Mouse (Mus musculus) heart, embryonic 11.5 days (tissue): ENCODE measurements around the gene Rpusd2. TPM values are rescaled to one million over a fixed set of nuclear protein-coding genes. Genes with fewer than 3 reads are reported as not detected.
"Not testable (repeated sequence)": the region's sequence is repeated elsewhere in the genome, so short reads cannot be mapped to it uniquely, and the experiment has no call there.

ENCODE experiments used
- ATAC-seq: fragments of 200-750 bp; cut with Nextera tagmentation; replicated peaks from 2 replicates; pipeline ENCODE4 v1.8.0; 2017; ENCODE audit warnings: moderate library complexity; ENCODE audit not compliant: insufficient number of reproducible peaks, low FRiP score, low TSS enrichment
- H3K27ac ChIP-seq: fragments of 300-500 bp; sonication (generic); 2 replicates; pipeline ENCODE4 v1.5.1; 2014; ENCODE audit warnings: mild to moderate bottlenecking, low read depth, low read length
- H3K27me3 ChIP-seq: fragments of 300-500 bp; sonication (generic); 2 replicates; pipeline ENCODE4 v1.6.1; 2014; ENCODE audit warnings: mild to moderate bottlenecking, low read length, mixed read lengths; ENCODE audit not compliant: control insufficient read depth, insufficient read depth
- H3K36me3 ChIP-seq: fragments of 300-500 bp; sonication (generic); 2 replicates; pipeline ENCODE4 v1.6.1; 2014; ENCODE audit warnings: mild to moderate bottlenecking, low read length, moderate library complexity, mixed read lengths; ENCODE audit not compliant: control insufficient read depth, insufficient read depth
- H3K4me1 ChIP-seq: fragments of 300-500 bp; sonication (generic); 2 replicates; pipeline ENCODE4 v1.6.1; 2014; ENCODE audit warnings: low read length; ENCODE audit not compliant: control insufficient read depth, insufficient read depth
- H3K4me2 ChIP-seq: fragments of 300-500 bp; sonication (generic); 2 replicates; pipeline ENCODE4 v1.6.1; 2014; ENCODE audit warnings: mild to moderate bottlenecking, moderate library complexity
- H3K4me3 ChIP-seq: fragments of 300-500 bp; sonication (generic); 2 replicates; pipeline ENCODE4 v1.5.1; 2014; ENCODE audit warnings: low read depth, low read length
- H3K9ac ChIP-seq: fragments of 300-500 bp; sonication (generic); 2 replicates; pipeline ENCODE4 v1.6.1; 2014; ENCODE audit warnings: mild to moderate bottlenecking, low read depth, low read length, moderate library complexity
- H3K9me3 ChIP-seq: fragments of 300-500 bp; sonication (generic); replicated peaks from 2 replicates; pipeline ENCODE4 v1.6.1; 2016; ENCODE audit warnings: low read length; ENCODE audit not compliant: control insufficient read depth
- WGBS: fragments of 180-500 bp; shearing (Covaris S2); extraction: QIAGEN DNeasy Blood & Tissue Kit; methylation state at CpG from one replicate; pipeline ENCODE4 v1.1.7; 2014; ENCODE audit not compliant: insufficient replicate concordance; 5-methylcytosine and 5-hydroxymethylcytosine counted together
- polyA plus RNA-seq: library from polyadenylated mRNA; unstranded; fragments of >200 nt; fragmentation: Nextera tagmentation; extraction: Ambion mirVana; gene quantifications from 2 replicates; pipeline ENCODE4 v1.2.1, GENCODE M21; 2014

Gene Rpusd2
- polyA plus RNA-seq, 1 experiment from 2014 or later: 4.8 TPM

DNA sequence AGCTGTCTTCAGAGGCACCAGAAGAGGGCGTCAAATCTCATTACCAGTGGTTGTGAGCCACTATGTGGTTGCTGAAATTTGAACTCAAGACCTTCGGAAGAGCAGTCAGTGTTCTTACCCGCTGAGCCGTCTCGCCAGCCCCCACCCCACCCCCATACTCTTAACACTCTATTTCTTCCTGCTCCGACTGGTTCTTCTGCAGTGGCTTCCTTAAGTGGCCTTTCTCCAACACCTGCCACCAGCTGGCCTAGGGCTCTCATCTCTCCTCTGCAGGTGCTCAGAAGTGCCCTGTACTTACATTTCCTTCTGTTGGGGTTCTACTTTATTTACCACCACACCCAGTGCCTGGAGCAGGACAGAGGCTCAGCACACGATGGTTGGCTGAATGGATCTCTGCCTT, 19.6 kb upstream of the Rpusd2 start:
- Histone ChIP-seq H3K9me3 (no peaks in the 10 kb centered on the region), H3K4me1 (peaks cover 9% of the 10 kb centered on the region), H3K27ac (no peak overlapping the region), H3K27me3 (no peaks in the 10 kb centered on the region), H3K36me3 (peaks cover 5% of the 10 kb centered on the region), H3K4me3 (no peak overlapping the region), H3K4me2 (no peak overlapping the region), H3K9ac (no peak overlapping the region)
- WGBS: 72% methylated on average over 7 of the region's 7 CpGs
- no peak for ATAC-seq

DNA sequence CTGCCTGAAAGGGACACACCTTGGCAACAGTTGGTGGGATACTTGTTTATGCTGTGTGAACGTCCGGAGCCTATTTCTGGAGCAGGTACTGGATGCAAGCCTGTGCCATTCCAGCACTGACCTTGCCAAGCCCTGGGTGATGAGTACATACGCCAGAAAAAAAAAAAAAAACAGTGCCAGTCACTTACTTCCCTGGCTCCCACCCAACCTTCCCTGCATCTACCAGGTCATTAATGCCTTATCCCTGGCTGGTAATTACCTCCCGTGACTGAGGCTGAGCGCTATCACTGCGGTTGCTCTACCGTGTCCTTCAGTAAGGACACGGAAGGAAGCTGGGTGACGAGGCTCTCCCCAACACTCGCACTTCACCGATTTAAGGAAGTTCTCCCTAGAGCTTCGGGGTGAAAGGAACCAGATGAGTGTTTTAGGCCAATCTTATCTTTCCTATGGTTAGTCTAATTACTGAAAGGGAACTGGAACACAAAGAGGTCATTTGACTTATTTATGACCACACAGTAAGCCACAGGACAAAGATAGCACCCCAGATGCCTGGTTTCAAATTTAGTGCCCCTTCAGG, 18.9 kb upstream of the Rpusd2 start:
- H3K4me3 ChIP-seq: no peak overlapping the region
- H3K9ac ChIP-seq: no peak overlapping the region
- no peak overlapping the region for H3K27ac ChIP-seq
- no peak for ATAC-seq
- H3K4me2 ChIP-seq: no peak overlapping the region
- H3K27me3 ChIP-seq: no peaks in the 10 kb centered on the region
- H3K4me1 ChIP-seq: peaks cover 9% of the 10 kb centered on the region
- H3K9me3 ChIP-seq: no peaks in the 10 kb centered on the region
- H3K36me3 ChIP-seq: peaks cover 5% of the 10 kb centered on the region
- 61% methylated on average over 12 of the region's 12 CpGs for WGBS

DNA sequence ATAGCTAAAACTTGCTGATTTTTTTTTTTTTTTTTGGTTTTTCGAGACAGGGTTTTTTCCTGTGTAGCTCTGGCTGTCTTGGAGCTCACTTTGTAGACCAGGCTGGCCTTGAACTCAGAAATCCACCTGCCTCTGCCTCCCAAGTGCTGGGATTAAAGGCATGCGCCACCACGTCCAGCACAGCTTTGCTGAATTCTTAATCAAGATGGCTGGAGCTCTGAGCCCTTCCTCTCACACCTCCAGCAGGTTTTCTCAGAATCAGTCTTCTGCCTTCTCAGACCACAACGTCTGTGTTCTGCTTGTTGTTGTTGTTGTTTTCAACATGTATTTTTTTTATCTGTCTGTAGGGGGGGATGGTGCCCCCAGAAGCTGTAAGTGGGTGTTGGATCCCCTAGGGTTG, 18.3 kb upstream of the Rpusd2 start:
- not testable (repeated sequence) for H3K9me3 ChIP-seq, H3K4me2 ChIP-seq, H3K27me3 ChIP-seq, H3K9ac ChIP-seq, H3K27ac ChIP-seq, H3K4me3 ChIP-seq, H3K36me3 ChIP-seq, H3K4me1 ChIP-seq, ATAC-seq
- 70% methylated on average over 4 of the region's 4 CpGs for WGBS

DNA sequence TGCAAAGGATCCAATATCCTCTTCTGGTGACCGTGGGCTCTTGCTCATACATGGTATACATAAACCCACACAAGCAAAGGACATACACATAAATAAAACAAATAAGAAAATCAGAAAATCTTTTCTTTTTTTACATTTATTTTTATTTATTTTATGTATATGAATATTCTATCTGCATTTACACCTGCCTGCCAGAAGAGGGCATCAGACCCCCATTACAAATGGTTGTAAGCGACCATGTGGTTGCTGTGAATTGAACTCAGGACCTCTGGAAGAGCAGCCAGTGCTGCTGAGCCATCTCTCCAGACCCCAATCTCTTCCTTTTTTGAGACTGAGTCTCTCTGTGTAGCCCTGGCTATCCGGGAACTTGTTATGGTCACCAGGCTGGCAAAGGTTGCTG, 16.9 kb upstream of the Rpusd2 start:
- Histone ChIP-seq H3K9ac (no peak overlapping the region), H3K27me3 (no peaks in the 10 kb centered on the region), H3K4me3 (no peak overlapping the region), H3K9me3 (no peaks in the 10 kb centered on the region), H3K4me1 (peaks cover 9% of the 10 kb centered on the region), H3K27ac (no peak overlapping the region), H3K4me2 (no peak overlapping the region), H3K36me3 (peaks cover 18% of the 10 kb centered on the region)
- ATAC-seq: no peak
- 89% methylated on average over 3 of the region's 3 CpGs for WGBS

DNA sequence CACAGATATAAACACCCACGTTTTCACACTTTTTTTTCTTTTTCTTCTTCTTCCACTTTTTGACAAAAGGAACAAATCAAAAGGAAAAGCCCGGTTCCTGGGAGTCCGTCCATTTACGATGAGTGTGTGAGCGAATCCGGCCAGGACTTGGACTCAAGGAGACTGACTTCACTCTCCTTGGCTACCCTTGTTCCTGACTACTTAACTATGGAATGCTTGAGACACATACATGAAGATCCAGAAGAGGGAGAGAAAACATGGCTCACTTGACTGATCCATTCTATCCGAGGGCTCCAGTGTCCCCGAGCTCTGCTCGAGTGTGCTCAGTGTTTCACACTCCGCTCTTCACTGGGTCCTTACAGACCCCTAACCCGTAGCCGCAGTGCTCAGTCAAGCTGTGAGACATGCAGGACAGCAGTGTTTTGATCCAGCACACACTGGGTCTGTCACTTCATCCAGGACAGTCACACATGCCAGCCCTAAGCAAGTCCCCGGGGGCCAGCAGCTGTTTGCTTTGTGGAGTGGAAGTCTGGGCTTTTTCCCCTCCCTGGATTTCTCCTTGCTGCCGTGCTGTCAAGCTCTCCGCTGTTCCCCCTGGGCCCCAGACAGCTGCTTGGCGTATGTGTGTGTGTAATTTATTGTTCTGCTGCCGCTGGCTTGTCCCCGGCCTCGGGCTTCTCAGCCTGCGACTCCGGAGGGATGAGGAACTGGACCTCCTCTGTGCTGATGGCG, 16.0 kb upstream of the Rpusd2 start:
- Histone ChIP-seq H3K36me3 (peaks cover 18% of the 10 kb centered on the region), H3K4me1 (peaks cover 9% of the 10 kb centered on the region), H3K27ac (0 out of 2 replicates have a peak overlapping the region, but pooled peaks have one; percentile 17), H3K4me2 (peak overlapping the region; percentile 34; the same call in 1 of the 2 replicates), H3K9ac (no peak overlapping the region), H3K27me3 (no peaks in the 10 kb centered on the region), H3K9me3 (no peaks in the 10 kb centered on the region), H3K4me3 (no peak overlapping the region)
- WGBS: 50% methylated on average over 22 of the region's 22 CpGs
- 0 out of 2 replicates have a peak, but pooled peaks have one; percentile 35 for ATAC-seq

DNA sequence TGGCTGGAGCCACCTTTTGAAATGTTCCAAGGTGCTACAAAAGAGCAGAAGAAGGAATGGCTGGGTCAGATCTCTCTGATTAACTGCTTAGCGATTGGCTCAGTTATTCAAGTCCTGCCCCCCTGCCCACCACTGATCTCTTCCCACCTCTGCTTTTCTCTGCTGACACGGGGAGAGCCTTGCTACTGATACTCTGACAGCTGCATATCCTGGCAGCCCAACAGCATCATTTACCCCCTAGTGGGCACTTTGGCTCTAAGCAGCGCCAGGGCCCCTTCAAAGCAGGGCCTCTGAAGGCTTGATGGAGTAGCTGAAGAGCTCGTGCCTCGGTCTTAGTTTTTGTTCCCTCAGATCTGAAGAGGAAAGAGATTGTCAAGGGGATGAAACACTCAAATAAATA, 15.5 kb upstream of the Rpusd2 start:
- H3K27me3 ChIP-seq: no peaks in the 10 kb centered on the region
- peaks cover 18% of the 10 kb centered on the region for H3K36me3 ChIP-seq
- H3K9me3 ChIP-seq: no peaks in the 10 kb centered on the region
- H3K27ac ChIP-seq: no peak overlapping the region
- H3K4me1 ChIP-seq: peaks cover 9% of the 10 kb centered on the region
- no peak overlapping the region for H3K4me3 ChIP-seq
- WGBS: 11% methylated on average over 5 of the region's 5 CpGs
- peak overlapping the region; percentile 34; the same call in 1 of the 2 replicates for H3K4me2 ChIP-seq
- ATAC-seq: peak; percentile 39; the same call in 1 of the 2 replicates
- no peak overlapping the region for H3K9ac ChIP-seq

DNA sequence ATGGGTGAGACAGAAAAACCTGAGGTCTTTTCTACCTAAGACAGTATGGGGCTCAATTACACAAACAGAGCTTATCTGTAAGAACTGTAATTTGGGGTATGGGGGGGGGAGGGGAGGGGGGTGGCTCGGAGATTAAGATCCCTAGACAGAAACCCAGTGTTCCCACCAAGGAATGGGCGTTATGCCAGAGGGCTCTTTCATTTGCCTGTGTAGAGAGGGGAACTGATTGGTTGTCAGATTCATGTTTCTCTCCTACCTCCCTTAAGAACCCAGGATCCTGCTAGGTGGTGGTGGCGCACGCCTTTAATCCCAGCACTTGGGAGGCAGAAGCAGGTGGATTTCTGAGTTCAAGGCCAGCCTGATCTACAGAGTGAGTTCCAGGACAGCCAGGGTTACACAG, 15.1 kb upstream of the Rpusd2 start:
- Histone ChIP-seq H3K27me3 (no peaks in the 10 kb centered on the region), H3K4me1 (peaks cover 9% of the 10 kb centered on the region), H3K27ac (no peak overlapping the region), H3K9ac (no peak overlapping the region), H3K36me3 (peaks cover 18% of the 10 kb centered on the region), H3K4me2 (no peak overlapping the region), H3K9me3 (no peaks in the 10 kb centered on the region), H3K4me3 (no peak overlapping the region)
- 41% methylated on average over 4 of the region's 4 CpGs for WGBS
- no peak for ATAC-seq

DNA sequence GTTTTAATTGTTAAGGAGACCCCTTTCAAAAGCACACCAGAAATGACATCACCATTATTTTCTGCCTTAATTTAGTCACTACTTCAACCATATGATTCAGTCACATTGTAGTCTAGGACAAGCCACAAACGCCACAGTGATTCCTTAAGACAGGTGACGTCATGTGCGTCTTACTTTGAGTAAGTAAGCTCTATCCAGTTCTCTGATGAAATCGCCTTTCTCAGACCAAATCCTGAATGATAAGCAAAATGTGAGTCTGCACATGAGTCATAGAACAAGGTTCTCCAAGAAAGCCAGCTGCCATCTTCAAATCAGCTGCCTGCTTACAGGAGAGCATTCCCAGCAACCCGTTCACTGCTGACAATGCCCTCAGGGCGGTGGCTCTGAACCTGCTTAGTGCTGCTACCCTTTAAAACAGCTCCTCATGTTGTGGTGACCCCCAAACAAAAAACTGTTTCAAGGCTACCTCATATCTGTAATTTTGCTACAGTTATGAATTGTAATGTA, 11.4 kb upstream of the Rpusd2 start:
- Histone ChIP-seq H3K36me3 (peaks cover 16% of the 10 kb centered on the region), H3K27ac (no peak overlapping the region), H3K9me3 (no peaks in the 10 kb centered on the region), H3K4me2 (no peak overlapping the region), H3K9ac (no peak overlapping the region), H3K4me3 (no peak overlapping the region), H3K4me1 (peaks cover 14% of the 10 kb centered on the region), H3K27me3 (no peaks in the 10 kb centered on the region)
- no peak for ATAC-seq
- WGBS: 90% methylated on average over 6 of the region's 6 CpGs
